Mouse (Mus musculus) megakaryocyte-erythroid progenitor cell, adult 5-6 weeks (primary cell): ENCODE data around the gene Cmya5. TPM values are rescaled to one million over a fixed set of nuclear protein-coding genes. Genes with fewer than 3 reads are reported as not detected.
A peak's percentile ranks its signal among the peaks of the same experiment; 100 is the strongest.
"Not testable (repeated sequence)": the region's sequence is repeated elsewhere in the genome, so short reads cannot be mapped to it uniquely, and the experiment has no call there.

Experiments used
- ATAC-seq: replicated peaks from 2 replicates; pipeline ENCODE4 v1.8.0; 2016; ENCODE audit warnings: mild to moderate bottlenecking, inconsistent platforms; ENCODE audit not compliant: severe bottlenecking, poor library complexity, low FRiP score, low TSS enrichment
- total RNA-seq, 2 experiments: library from RNA; stranded (forward) in 1 of 2; stranded (reverse) in 1 of 2; fragments of 200-1000, 215-1000 nt in 1 of 2; fragments of >200 nt in 1 of 2; fragmentation: Nextera tagmentation in 1 of 2; gene quantifications; 2 replicates each; pipeline ENCODE4 v1.2.3; 2014 to 2017

Gene Cmya5
- 0.20 TPM in 1 of 2 replicates, not detected in the other for total RNA-seq (2014; fragmentation: Nextera tagmentation)
- 0.15 and 0.23 TPM in 2 replicates for total RNA-seq (2017)

- peak; percentile 93 for ATAC-seq
Observed at GRCm38 (mm10) chr13:93144336-93145167, at the start of gene Cmya5. Gene Cmya5 (minus strand): TSS chr13:93144724.

- no peak for ATAC-seq
Observed at GRCm38 (mm10) chr13:93192646-93193026, 48.1 kb upstream of the Cmya5 start.

GRCm38 (mm10) chr13:93191831-93192645 lies 47.5 kb upstream of the Cmya5 start, which contains the start of gene Tent2:
Gene Tent2 (minus strand): TSS chr13:93192385.
- peak; percentile 98 for ATAC-seq

- ATAC-seq, result no peak
Observed at GRCm38 (mm10) chr13:93189416-93189815, 44.9 kb upstream of the Cmya5 start.

- ATAC-seq, result no peak
Observed at GRCm38 (mm10) chr13:93188738-93189137, 44.2 kb upstream of the Cmya5 start.

GRCm38 (mm10) chr13:93187792-93188191 lies 43.3 kb upstream of the Cmya5 start:
- ATAC-seq, result not testable (repeated sequence)

- no peak for ATAC-seq
Observed at GRCm38 (mm10) chr13:93180351-93180750, 35.8 kb upstream of the Cmya5 start.

- ATAC-seq, result no peak
Observed at GRCm38 (mm10) chr13:93179522-93179921, 35.0 kb upstream of the Cmya5 start.

- no peak for ATAC-seq
Observed at GRCm38 (mm10) chr13:93177571-93177970, 33.0 kb upstream of the Cmya5 start.

- no peak for ATAC-seq
Observed at GRCm38 (mm10) chr13:93163303-93163702, 18.8 kb upstream of the Cmya5 start.

- ATAC-seq, result no peak
Observed at GRCm38 (mm10) chr13:93162456-93162855, 17.9 kb upstream of the Cmya5 start.

GRCm38 (mm10) chr13:93158261-93158660 lies 13.7 kb upstream of the Cmya5 start:
- ATAC-seq, result peak; percentile 86

- no peak for ATAC-seq
Observed at GRCm38 (mm10) chr13:93153280-93153679, 8.8 kb upstream of the Cmya5 start.

- ATAC-seq, result 0 out of 2 replicates have a peak, but pooled peaks have one; percentile 6
Observed at GRCm38 (mm10) chr13:93143819-93144283, 673 bp downstream of the Cmya5 start.

- ATAC-seq, result no peak
Observed at GRCm38 (mm10) chr13:93141184-93141583, 3.3 kb downstream of the Cmya5 start.

- ATAC-seq, result no peak
Observed at GRCm38 (mm10) chr13:93138059-93138458, 6.5 kb downstream of the Cmya5 start.

- ATAC-seq, result no peak
Observed at GRCm38 (mm10) chr13:93137098-93137497, 7.4 kb downstream of the Cmya5 start.

- ATAC-seq, result no peak
Observed at GRCm38 (mm10) chr13:93136251-93136650, 8.3 kb downstream of the Cmya5 start.

- no peak for ATAC-seq
Observed at GRCm38 (mm10) chr13:93135501-93135900, 9.0 kb downstream of the Cmya5 start.

- ATAC-seq, result no peak
Observed at GRCm38 (mm10) chr13:93130674-93131073, 13.8 kb downstream of the Cmya5 start.
